ENCODE assay signal across 7 mouse cellular contexts in genomic region chr8:94999956-95000355, GRCm38 (mm10). TPM values are rescaled to one million over a fixed set of nuclear protein-coding genes. Genes with fewer than 3 reads are reported as not detected.
A peak's percentile ranks its signal among the peaks of the same experiment; 100 is the strongest.
DNase-seq lines count a peak whose midpoint lies in the region; ATAC-seq lines count a peak whose summit lies in the region.

No protein-coding gene starts in this region.

- H3K9ac ChIP-seq in embryonic facial prominence, embryonic 15.5 days = no peak overlapping the region
- no peak overlapping the region for H3K9ac ChIP-seq in kidney, embryonic 16.5 days (replicated peaks; ENCODE audit: low read length)
- peak overlapping the region; percentile 78 for H3K9ac ChIP-seq in midbrain, embryonic 12.5 days (replicated peaks)

- 61% methylated on average over 6 of the region's 6 CpGs for WGBS in embryonic facial prominence, embryonic 15.5 days
- 37% methylated on average over 6 of the region's 6 CpGs for WGBS in kidney, embryonic 16.5 days
- 42% methylated on average over 6 of the region's 6 CpGs for whole genome bisulfite sequencing in midbrain, embryonic 12.5 days

- no peaks in the 10 kb centered on the region for H3K27me3 ChIP-seq in embryonic facial prominence, embryonic 15.5 days
- H3K27me3 ChIP-seq in kidney, embryonic 16.5 days (ENCODE audit: insufficient read depth, low read length) = no peaks in the 10 kb centered on the region
- H3K27me3 ChIP-seq in midbrain, embryonic 12.5 days = no peaks in the 10 kb centered on the region

- H3K36me3 ChIP-seq in embryonic facial prominence, embryonic 15.5 days = 0 out of 2 replicates have a peak, but pooled peaks cover 4% of the 10 kb centered on the region
- H3K36me3 ChIP-seq in kidney, embryonic 16.5 days (ENCODE audit: insufficient read depth, low read length) = 0 out of 2 replicates have a peak, but pooled peaks cover 11% of the 10 kb centered on the region
- peaks cover 38% of the 10 kb centered on the region for H3K36me3 ChIP-seq in midbrain, embryonic 12.5 days

- ATAC-seq in embryonic facial prominence, embryonic 15.5 days (ENCODE audit: insufficient number of reproducible peaks, low FRiP score, low TSS enrichment, low read depth) = no peak; the same call in 1 of the 2 replicates
- peak; percentile 32; the same call in 1 of the 2 replicates for ATAC-seq in kidney, embryonic 16.5 days (ENCODE audit: low FRiP score, low TSS enrichment)
- ATAC-seq in midbrain, embryonic 12.5 days (ENCODE audit: low FRiP score, low read depth) = no peak
- no peak for ATAC-seq in erythroblast, adult 5-6 weeks (replicated peaks; ENCODE audit: low FRiP score, poor library complexity, severe bottlenecking)

- 0 out of 2 replicates have a peak overlapping the region, but pooled peaks have one; percentile 22 for H3K27ac ChIP-seq in embryonic facial prominence, embryonic 15.5 days (replicated peaks)
- peak overlapping the region; percentile 75 for H3K27ac ChIP-seq in kidney, embryonic 16.5 days (ENCODE audit: low read length)
- peak overlapping the region; percentile 99 for H3K27ac ChIP-seq in midbrain, embryonic 12.5 days (replicated peaks)

- DNase-seq in heart, adult 18-20 months = peak; percentile 55 to 88
- DNase-seq in Muller cell, postnatal 12 days (ENCODE audit: inconsistent ontology term) = no peak
- no peak for DNase-seq in right cerebral cortex, postnatal 14 days

- no peak overlapping the region for H3K4me2 ChIP-seq in embryonic facial prominence, embryonic 15.5 days (replicated peaks)
- H3K4me2 ChIP-seq in kidney, embryonic 16.5 days (replicated peaks; ENCODE audit: low read depth, low read length) = no peak overlapping the region
- H3K4me2 ChIP-seq in midbrain, embryonic 12.5 days (replicated peaks) = peak overlapping the region; percentile 89

- no peaks in the 10 kb centered on the region for H3K9me3 ChIP-seq in embryonic facial prominence, embryonic 15.5 days (replicated peaks)
- H3K9me3 ChIP-seq in kidney, embryonic 16.5 days (ENCODE audit: low read length) = no peaks in the 10 kb centered on the region
- no peaks in the 10 kb centered on the region for H3K9me3 ChIP-seq in midbrain, embryonic 12.5 days

- H3K4me3 ChIP-seq in embryonic facial prominence, embryonic 15.5 days (replicated peaks) = no peak overlapping the region
- no peak overlapping the region for H3K4me3 ChIP-seq in kidney, embryonic 16.5 days (ENCODE audit: low read length)
- peak overlapping the region; percentile 66 for H3K4me3 ChIP-seq in midbrain, embryonic 12.5 days

- H3K4me1 ChIP-seq in embryonic facial prominence, embryonic 15.5 days = peaks cover 24% of the 10 kb centered on the region
- peaks cover 47% of the 10 kb centered on the region for H3K4me1 ChIP-seq in kidney, embryonic 16.5 days (ENCODE audit: insufficient read depth, low read length)
- H3K4me1 ChIP-seq in midbrain, embryonic 12.5 days = peaks cover 67% of the 10 kb centered on the region

RNA-seq across cellular contexts. Expression of gene Adgrg3, which starts 17.5 kb away (rescaled TPM):
- polyA plus RNA-seq in embryonic facial prominence, embryonic 15.5 days (2015; fragmentation: Nextera tagmentation; extraction: Ambion mirVana) = 3.2 and 3.8 TPM in 2 replicates
- 1 to 10 TPM; 1.5 TPM for total RNA-seq in heart, adult 18-20 months (2021)
- 5.0 and 5.1 TPM in 2 replicates for polyA plus RNA-seq in kidney, embryonic 16.5 days (2015; fragmentation: Nextera tagmentation; extraction: Ambion mirVana)
- 1.7 and 2.7 TPM in 2 replicates for polyA plus RNA-seq in midbrain, embryonic 12.5 days (2016; fragmentation: Nextera tagmentation; extraction: Ambion mirVana)
- total RNA-seq in erythroblast, adult 5-6 weeks (2015; ENCODE audit: low replicate concordance) = 24.2 and 30.9 TPM in 2 replicates
- 20.9 and 34.9 TPM in 2 replicates for total RNA-seq in erythroblast, adult 5-6 weeks (2017; ENCODE audit: low replicate concordance)

RNA-seq across cellular contexts. Expression of gene Adgrg1, which starts 25.4 kb away (rescaled TPM):
- 29.9 and 31.9 TPM in 2 replicates for polyA plus RNA-seq in embryonic facial prominence, embryonic 15.5 days (2015; fragmentation: Nextera tagmentation; extraction: Ambion mirVana)
- total RNA-seq in heart, adult 18-20 months (2021) = 10 to 100 TPM; 60.8 to 62.2 TPM
- 66.2 and 67.8 TPM in 2 replicates for polyA plus RNA-seq in kidney, embryonic 16.5 days (2015; fragmentation: Nextera tagmentation; extraction: Ambion mirVana)
- 193 and 210 TPM in 2 replicates for polyA plus RNA-seq in midbrain, embryonic 12.5 days (2016; fragmentation: Nextera tagmentation; extraction: Ambion mirVana)
- total RNA-seq in erythroblast, adult 5-6 weeks (2015; ENCODE audit: low replicate concordance) = 28.2 and 32.1 TPM in 2 replicates
- 7.1 and 7.5 TPM in 2 replicates for total RNA-seq in erythroblast, adult 5-6 weeks (2017; ENCODE audit: low replicate concordance)

RNA-seq across cellular contexts. Expression of gene Drc7, which starts 54.9 kb away (rescaled TPM):
- polyA plus RNA-seq in embryonic facial prominence, embryonic 15.5 days (2015; fragmentation: Nextera tagmentation; extraction: Ambion mirVana) = 1.7 and 2.4 TPM in 2 replicates
- not detected for total RNA-seq in heart, adult 18-20 months (2021)
- polyA plus RNA-seq in kidney, embryonic 16.5 days (2015; fragmentation: Nextera tagmentation; extraction: Ambion mirVana) = 0.05 TPM in 1 of 2 replicates, not detected in the other
- 0.21 TPM in 1 of 2 replicates, not detected in the other for polyA plus RNA-seq in midbrain, embryonic 12.5 days (2016; fragmentation: Nextera tagmentation; extraction: Ambion mirVana)
- not detected in 2 replicates for total RNA-seq in erythroblast, adult 5-6 weeks (2015; ENCODE audit: low replicate concordance)
- 1.3 TPM in 1 of 2 replicates, not detected in the other for total RNA-seq in erythroblast, adult 5-6 weeks (2017; ENCODE audit: low replicate concordance)

Comparison
In these comparisons a context has a peak if more than half of its experiments do, and no peak if none do; other contexts are left out.
1. H3K27ac ChIP-seq: peak in every context shown above with its lines; median percentile 99 in midbrain, embryonic 12.5 days; 75 in kidney, embryonic 16.5 days; 22 in embryonic facial prominence, embryonic 15.5 days.
2. DNase-seq: peak in heart, adult 18-20 months (2 of 2); none in Muller cell, postnatal 12 days (single experiment) and right cerebral cortex, postnatal 14 days (single experiment).